Mouse (Mus musculus) liver, embryonic 16.5 days (tissue): ENCODE measurements at regions not wholly inside any gene's neighbourhood (a gene's known extent, or its start where the extent isn't known, plus 50 kb on each side); places are given as distances from the start of the nearest gene placed in this dataset.

ENCODE experiments used
- ATAC-seq: fragments of 200-750 bp; cut with Nextera tagmentation; 2 replicates; pipeline ENCODE4 v1.8.0; 2017; ENCODE audit warnings: low read depth, mild to moderate bottlenecking, moderate number of reproducible peaks, moderate library complexity
- H3K27ac ChIP-seq: fragments of 300-500 bp; sonication (generic); 2 replicates; pipeline ENCODE4 v1.5.1; 2014; ENCODE audit warnings: mild to moderate bottlenecking, low read length
- H3K27me3 ChIP-seq: fragments of 300-500 bp; sonication (generic); 2 replicates; pipeline ENCODE4 v1.6.1; 2014; ENCODE audit warnings: low read depth, low read length, mixed read lengths; ENCODE audit not compliant: control insufficient read depth, insufficient read depth
- H3K36me3 ChIP-seq: fragments of 300-500 bp; sonication (generic); 2 replicates; pipeline ENCODE4 v1.6.1; 2014; ENCODE audit warnings: mild to moderate bottlenecking; ENCODE audit not compliant: control insufficient read depth, insufficient read depth
- H3K4me1 ChIP-seq: fragments of 300-500 bp; sonication (generic); 2 replicates; pipeline ENCODE4 v1.6.1; 2014; ENCODE audit warnings: low read depth, low read length, mixed read lengths; ENCODE audit not compliant: control insufficient read depth
- H3K4me2 ChIP-seq: fragments of 300-500 bp; sonication (generic); 2 replicates; pipeline ENCODE4 v1.6.1; 2014; ENCODE audit warnings: low read depth, low read length, mixed read lengths
- H3K4me3 ChIP-seq: fragments of 300-500 bp; sonication (generic); 2 replicates; pipeline ENCODE4 v1.5.1; 2014; ENCODE audit warnings: low read depth, mild to moderate bottlenecking, low read length
- H3K9ac ChIP-seq: fragments of 300-500 bp; sonication (generic); 2 replicates; pipeline ENCODE4 v1.6.1; 2014; ENCODE audit warnings: low read depth, low read length
- H3K9me3 ChIP-seq: fragments of 300-500 bp; sonication (generic); replicated peaks from 2 replicates; pipeline ENCODE4 v1.6.1; 2016; ENCODE audit warnings: low read length; ENCODE audit not compliant: control insufficient read depth
- WGBS: fragments of 180-500 bp; shearing (Covaris S2); extraction: QIAGEN DNeasy Blood & Tissue Kit; methylation state at CpG from one replicate; pipeline ENCODE4 v1.1.7; 2014; ENCODE audit not compliant: insufficient replicate concordance; 5-methylcytosine and 5-hydroxymethylcytosine counted together

- no peak for ATAC-seq
- no peaks in the 10 kb centered on the region for H3K9me3 ChIP-seq
- H3K36me3 ChIP-seq, result no peaks in the 10 kb centered on the region
- H3K27ac ChIP-seq, result no peak overlapping the region
- 49% methylated on average over 2 of the region's 2 CpGs for WGBS
- H3K9ac ChIP-seq, result no peak overlapping the region
- H3K4me1 ChIP-seq, result no peaks in the 10 kb centered on the region
- H3K4me3 ChIP-seq, result no peak overlapping the region
- H3K27me3 ChIP-seq, result no peaks in the 10 kb centered on the region
- no peak overlapping the region for H3K4me2 ChIP-seq
Observed at GRCm38 (mm10) chr2:21943676-21944075, 283.6 kb upstream of the Myo3a start.

GRCm38 (mm10) chr2:21946484-21946883 lies 280.8 kb upstream of the Myo3a start:
- Histone ChIP-seq H3K4me1 (no peaks in the 10 kb centered on the region), H3K9me3 (no peaks in the 10 kb centered on the region), H3K9ac (no peak overlapping the region), H3K36me3 (no peaks in the 10 kb centered on the region), H3K4me2 (no peak overlapping the region), H3K27ac (no peak overlapping the region), H3K4me3 (no peak overlapping the region), H3K27me3 (no peaks in the 10 kb centered on the region)
- WGBS, result 69% methylated on average over 2 of the region's 2 CpGs
- ATAC-seq, result no peak

- no peak overlapping the region for H3K4me3 ChIP-seq
- H3K27me3 ChIP-seq, result no peaks in the 10 kb centered on the region
- no peak overlapping the region for H3K4me2 ChIP-seq
- no peak overlapping the region for H3K27ac ChIP-seq
- no peaks in the 10 kb centered on the region for H3K4me1 ChIP-seq
- no peak for ATAC-seq
- no peaks in the 10 kb centered on the region for H3K9me3 ChIP-seq
- 41% methylated on average over 3 of the region's 3 CpGs for WGBS
- H3K9ac ChIP-seq, result no peak overlapping the region
- H3K36me3 ChIP-seq, result no peaks in the 10 kb centered on the region
Observed at GRCm38 (mm10) chr2:21951279-21951678, 276.0 kb upstream of the Myo3a start.

GRCm38 (mm10) chr2:21956112-21956963 lies 271.0 kb upstream of the Myo3a start:
- Histone ChIP-seq H3K27me3 (no peaks in the 10 kb centered on the region), H3K36me3 (no peaks in the 10 kb centered on the region), H3K4me2 (no peak overlapping the region), H3K9me3 (no peaks in the 10 kb centered on the region), H3K27ac (no peak overlapping the region), H3K4me1 (no peaks in the 10 kb centered on the region), H3K9ac (no peak overlapping the region), H3K4me3 (no peak overlapping the region)
- 50% methylated on average over 3 of the region's 3 CpGs for WGBS
- no peak for ATAC-seq

- Histone ChIP-seq H3K9ac (no peak overlapping the region), H3K27me3 (no peaks in the 10 kb centered on the region), H3K9me3 (no peaks in the 10 kb centered on the region), H3K36me3 (no peaks in the 10 kb centered on the region), H3K4me3 (no peak overlapping the region), H3K27ac (no peak overlapping the region), H3K4me2 (no peak overlapping the region), H3K4me1 (no peaks in the 10 kb centered on the region)
- 3% methylated on average over 3 of the region's 3 CpGs for WGBS
- 0 out of 2 replicates have a peak, but pooled peaks have one; percentile 30 for ATAC-seq
Observed at GRCm38 (mm10) chr2:21958365-21958764, 268.9 kb upstream of the Myo3a start.

GRCm38 (mm10) chr2:21958802-21959201 lies 268.5 kb upstream of the Myo3a start:
- Histone ChIP-seq H3K9me3 (no peaks in the 10 kb centered on the region), H3K27me3 (no peaks in the 10 kb centered on the region), H3K9ac (no peak overlapping the region), H3K27ac (no peak overlapping the region), H3K4me2 (no peak overlapping the region), H3K4me1 (peaks cover 2% of the 10 kb centered on the region), H3K36me3 (no peaks in the 10 kb centered on the region), H3K4me3 (no peak overlapping the region)
- WGBS, result 52% methylated on average over 3 of the region's 3 CpGs
- ATAC-seq, result no peak

GRCm38 (mm10) chr2:21963343-21964026 lies 263.8 kb upstream of the Myo3a start:
- no peaks in the 10 kb centered on the region for H3K27me3 ChIP-seq
- peaks cover 7% of the 10 kb centered on the region for H3K4me1 ChIP-seq
- H3K9me3 ChIP-seq, result no peaks in the 10 kb centered on the region
- H3K4me3 ChIP-seq, result peak overlapping the region; percentile 8; the same call in 1 of the 2 replicates
- peak overlapping the region; percentile 74 for H3K27ac ChIP-seq
- no peaks in the 10 kb centered on the region for H3K36me3 ChIP-seq
- 6% methylated on average over 7 of the region's 7 CpGs for WGBS
- peak; percentile 22 for ATAC-seq
- H3K9ac ChIP-seq, result no peak overlapping the region
- H3K4me2 ChIP-seq, result peak overlapping the region; percentile 53

GRCm38 (mm10) chr2:21964027-21964605 lies 263.2 kb upstream of the Myo3a start:
- ATAC-seq, result peak; percentile 96
- Histone ChIP-seq H3K4me3 (peak overlapping the region; percentile 8), H3K27ac (peak overlapping the region; percentile 74), H3K9ac (no peak overlapping the region), H3K36me3 (no peaks in the 10 kb centered on the region), H3K4me2 (peak overlapping the region; percentile 53), H3K4me1 (peaks cover 7% of the 10 kb centered on the region), H3K27me3 (no peaks in the 10 kb centered on the region), H3K9me3 (no peaks in the 10 kb centered on the region)
- 0% methylated on average over 10 of the region's 10 CpGs for WGBS
